Mouse (Mus musculus): ENCODE data around the gene Casc1.
"Not testable (repeated sequence)": the region's sequence is repeated elsewhere in the genome, so short reads cannot be mapped to it uniquely, and the experiment has no call there.

GRCm38 (mm10) chr6:145132969-145133368 is 77.8 kb downstream of the Casc1 start:
- TF ChIP-seq POLR2A (IDR thresholded peaks at IDR 0.05; ENCODE audit: control insufficient read depth, extremely low read depth, insufficient read depth, low read length, poor library complexity); CTCF (IDR thresholded peaks at IDR 0.05; ENCODE audit: borderline replicate concordance, control insufficient read depth, extremely low read depth, insufficient read depth, low read length, poor library complexity): not testable (repeated sequence)

Measured in thymus, adult 2 months (tissue).